Mouse (Mus musculus) gastrocnemius, postnatal 14 days (tissue): ENCODE data around the gene Sh3d21. TPM values are rescaled to one million over a fixed set of nuclear protein-coding genes. Genes with fewer than 3 reads are reported as not detected.

Experiments used
- total RNA-seq, 2 experiments: library from RNA; stranded (reverse); gene quantifications; 2 replicates each; pipeline ENCODE4 v1.2.3; 2021

The Sh3d21 gene
- total RNA-seq, 2 experiments from 2014 or later, result 1.1 to 1.2 TPM

Other genes with a start within 250 kb of the Sh3d21 start
- gene Csf3r, start 138.9 kb downstream of the Sh3d21 start, total RNA-seq, result under 1 TPM; 0.16 to 0.22 TPM
- gene Mrps15, start 116.6 kb downstream of the Sh3d21 start, total RNA-seq, result 10 to 100 TPM; 57.3 to 58.7 TPM
- gene Oscp1, start 104.9 kb downstream of the Sh3d21 start, total RNA-seq, result 1 to 10 TPM; 1.2 to 2.0 TPM
- 1 to 10 TPM; 5.7 to 8.3 TPM for gene Lsm10, start 66.9 kb downstream of the Sh3d21 start, total RNA-seq
- 10 to 100 TPM; 25.1 to 41.9 TPM for gene Stk40, start 59.5 kb downstream of the Sh3d21 start, total RNA-seq
- gene Eva1b, start 15.7 kb downstream of the Sh3d21 start, total RNA-seq, result 10 to 100 TPM; 16.2 to 16.6 TPM
- gene Thrap3, start 39.3 kb upstream of the Sh3d21 start, total RNA-seq, result 10 to 100 TPM; 92.1 to 99.3 TPM
- gene Map7d1, start 92.9 kb upstream of the Sh3d21 start, total RNA-seq, result 100 to 1,000 TPM; 165 to 201 TPM
- 10 to 100 TPM; 22.2 to 24.3 TPM for gene Trappc3, start 98.8 kb upstream of the Sh3d21 start, total RNA-seq
- gene Col8a2, start 123.3 kb upstream of the Sh3d21 start, total RNA-seq, result 1 to 10 TPM; 4.7 to 5.6 TPM
- 10 to 100 TPM in 1 of 2 experiments, 1 to 10 TPM in 1; 9.8 to 11.5 TPM for gene Adprhl2, start 158.2 kb upstream of the Sh3d21 start, total RNA-seq
- gene Tekt2, start 162.2 kb upstream of the Sh3d21 start, total RNA-seq, result 1 to 10 TPM in 1 of 2 experiments, under 1 TPM in 1; 0.74 to 1.1 TPM